Mouse (Mus musculus) limb, embryonic 13.5 days (tissue): ENCODE measurements at regions not wholly inside any gene's neighbourhood (a gene's known extent, or its start where the extent isn't known, plus 50 kb on each side); places are given as distances from the start of the nearest gene placed in this dataset.

Experiments
- ATAC-seq: fragments of 200-750 bp; cut with Nextera tagmentation; 2 replicates; pipeline ENCODE4 v1.8.0; 2017; ENCODE audit warnings: low read depth, moderate number of reproducible peaks, moderate TSS enrichment; ENCODE audit not compliant: low FRiP score
- H3K27ac ChIP-seq: fragments of 300-500 bp; sonication (generic); 2 replicates; pipeline ENCODE4 v1.5.1; 2015; ENCODE audit warnings: inconsistent platforms, mild to moderate bottlenecking, moderate library complexity
- H3K27me3 ChIP-seq: fragments of 300-500 bp; sonication (generic); 2 replicates; pipeline ENCODE4 v1.6.1; 2015; ENCODE audit warnings: mild to moderate bottlenecking, inconsistent platforms
- H3K36me3 ChIP-seq: fragments of 300-500 bp; sonication (generic); 2 replicates; pipeline ENCODE4 v1.6.1; 2015; ENCODE audit warnings: inconsistent platforms, mild to moderate bottlenecking, moderate library complexity
- H3K4me1 ChIP-seq: fragments of 300-500 bp; sonication (generic); 2 replicates; pipeline ENCODE4 v1.6.1; 2015; ENCODE audit warnings: inconsistent platforms
- H3K4me2 ChIP-seq: fragments of 300-500 bp; sonication (generic); replicated peaks from 2 replicates; pipeline ENCODE4 v1.6.1; 2015; ENCODE audit warnings: inconsistent platforms, mild to moderate bottlenecking, moderate library complexity
- H3K4me3 ChIP-seq: fragments of 300-500 bp; sonication (generic); 2 replicates; pipeline ENCODE4 v1.5.1; 2015; ENCODE audit warnings: moderate library complexity, mild to moderate bottlenecking, inconsistent platforms
- H3K9ac ChIP-seq: fragments of 300-500 bp; sonication (generic); 2 replicates; pipeline ENCODE4 v1.6.1; 2015; ENCODE audit warnings: mild to moderate bottlenecking, inconsistent platforms
- H3K9me3 ChIP-seq: fragments of 300-500 bp; sonication (generic); 2 replicates; pipeline ENCODE4 v1.6.1; 2016; ENCODE audit warnings: inconsistent platforms
- WGBS: fragments of 180-500 bp; shearing (Covaris S2); methylation state at CpG from one replicate; pipeline ENCODE4 v1.1.7; 2015; 5-methylcytosine and 5-hydroxymethylcytosine counted together

DNA sequence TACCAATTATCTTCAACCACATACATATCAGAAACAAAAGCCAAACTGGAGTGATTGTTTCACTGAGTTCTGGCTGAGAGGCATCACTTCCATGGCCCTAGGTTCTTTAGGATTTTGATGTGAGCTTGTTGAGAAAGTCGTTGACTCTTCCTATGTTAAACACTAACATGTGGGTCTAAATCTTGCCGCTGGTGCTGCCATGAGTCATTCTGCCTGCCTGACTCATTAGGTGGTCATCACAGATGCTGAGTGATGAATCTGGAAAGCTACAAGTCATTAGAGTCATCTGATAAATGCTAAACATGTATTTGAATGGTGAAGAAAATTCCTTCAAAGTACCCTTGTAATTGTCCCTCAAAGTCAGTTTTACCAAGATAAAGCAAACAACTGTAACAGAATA lies 60.4 kb upstream of the Tac1 start:
- 15% methylated on average over 2 of the region's 2 CpGs for WGBS
- Histone ChIP-seq H3K9me3 (no peaks in the 10 kb centered on the region), H3K36me3 (no peaks in the 10 kb centered on the region), H3K27me3 (no peaks in the 10 kb centered on the region), H3K27ac (no peak overlapping the region), H3K9ac (no peak overlapping the region), H3K4me1 (no peaks in the 10 kb centered on the region), H3K4me3 (no peak overlapping the region), H3K4me2 (no peak overlapping the region)
- ATAC-seq: no peak

DNA sequence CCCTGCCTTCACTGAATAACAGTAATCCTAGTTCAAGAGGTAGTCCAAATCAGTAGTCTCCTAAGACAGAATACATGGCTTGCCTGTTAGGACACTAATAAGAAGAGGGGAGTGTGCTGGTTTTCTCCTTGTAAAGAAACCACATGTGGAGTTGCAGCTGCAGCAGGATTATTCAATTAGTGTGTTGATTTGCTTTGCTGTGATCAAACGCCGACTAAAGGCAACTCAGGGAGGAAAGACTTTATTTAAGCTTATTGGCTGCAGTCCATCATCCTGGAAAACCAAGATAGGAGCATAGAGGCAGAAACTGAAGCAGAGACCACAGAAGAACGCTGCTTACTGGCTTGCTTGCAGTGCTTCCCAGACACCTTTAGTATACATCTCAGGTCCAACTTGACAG lies 57.9 kb upstream of the Tac1 start:
- H3K36me3 ChIP-seq: no peaks in the 10 kb centered on the region
- H3K4me1 ChIP-seq: no peaks in the 10 kb centered on the region
- H3K9me3 ChIP-seq: no peaks in the 10 kb centered on the region
- no peak overlapping the region for H3K4me2 ChIP-seq
- 10% methylated on average over 3 of the region's 3 CpGs for WGBS
- H3K27me3 ChIP-seq: no peaks in the 10 kb centered on the region
- H3K4me3 ChIP-seq: no peak overlapping the region
- H3K27ac ChIP-seq: no peak overlapping the region
- no peak overlapping the region for H3K9ac ChIP-seq
- ATAC-seq: no peak
